Comparison of ENCODE assay signal across 29 mouse cellular contexts in genomic region chr19:55107896-55108295, GRCm38 (mm10). TPM values are rescaled to one million over a fixed set of nuclear protein-coding genes. Genes with fewer than 3 reads are reported as not detected.
DNase-seq lines count a peak whose midpoint lies in the region; ATAC-seq and TF ChIP-seq lines count a peak whose summit lies in the region.
"Had no signal": no experiment of that assay in that cellular context is flagged by ENCODE, and none has a peak within 500 bp of the region (broad histone marks: within the 10 kb centered on the region; RNA-seq: fewer than 3 reads in every experiment).

No protein-coding gene starts in this region.

- TF ChIP-seq POLR2A in kidney, adult 2 months (IDR thresholded peaks at IDR 0.05; ENCODE audit: low read depth, low read length) = no peak

- H3K27me3 ChIP-seq in kidney, adult 2 months (replicated peaks; ENCODE audit: control insufficient read depth, insufficient read depth, low read length) = no peaks in the 10 kb centered on the region
- H3K27me3 ChIP-seq in kidney, embryonic 16.5 days (ENCODE audit: insufficient read depth, low read length) = no peaks in the 10 kb centered on the region
- H3K27me3 ChIP-seq in lung, embryonic 15.5 days = no peaks in the 10 kb centered on the region
- H3K27me3 ChIP-seq: limb, embryonic 15.5 days; midbrain, embryonic 13.5 days; neural tube, embryonic 12.5 days had no signal

- no peak for TF ChIP-seq CTCF in kidney, adult 2 months (conservative IDR thresholded peaks at IDR 0.05; ENCODE audit: insufficient read depth, insufficient read length, low read depth, low read length)

- no peak for ATAC-seq in kidney, embryonic 16.5 days (ENCODE audit: low FRiP score, low TSS enrichment)
- ATAC-seq in lung, embryonic 15.5 days (ENCODE audit: borderline replicate concordance, extremely low read depth, low FRiP score, low TSS enrichment) = peak; percentile 32; the same call in 1 of the 2 replicates
- ATAC-seq: forebrain, embryonic 16.5 days; hindbrain, postnatal 0 days; midbrain, embryonic 13.5 days; Patski had no signal

- no peak overlapping the region for H3K4me2 ChIP-seq in kidney, embryonic 16.5 days (replicated peaks; ENCODE audit: low read depth, low read length)
- no peak overlapping the region for H3K4me2 ChIP-seq in lung, embryonic 15.5 days
- H3K4me2 ChIP-seq: heart, embryonic 13.5 days; limb, embryonic 15.5 days; midbrain, embryonic 13.5 days; neural tube, embryonic 12.5 days had no signal

- DNase-seq in kidney, adult 2 months = peak; percentile 84
- no peak for DNase-seq in lung, postnatal 25 days (ENCODE audit: low spot score)
- peak; percentile 48 for DNase-seq in kidney, postnatal 14 days
- no peak for DNase-seq in gastrocnemius, postnatal 4 days (ENCODE audit: low spot score in 2 of 2)
- DNase-seq in ovary, postnatal 14 days (ENCODE audit: low spot score) = no peak
- DNase-seq: adrenal gland, adult 2 months; B cell, adult 2 months; cerebellum, adult 11 months; cerebellum, adult 9-11 months; gastrocnemius, postnatal 10 days; heart, adult 18-20 months; heart, postnatal 14 days; left cerebral cortex, postnatal 4 days; lung, postnatal 10 days; retina, postnatal 1 day; right cerebral cortex, postnatal 25 days; spleen, adult 18-20 months had no signal

- H3K36me3 ChIP-seq in kidney, adult 2 months (ENCODE audit: control insufficient read depth, insufficient read depth, low read length) = no peaks in the 10 kb centered on the region
- H3K36me3 ChIP-seq in kidney, embryonic 16.5 days (ENCODE audit: insufficient read depth, low read length) = no peaks in the 10 kb centered on the region
- no peaks in the 10 kb centered on the region for H3K36me3 ChIP-seq in lung, embryonic 15.5 days
- H3K36me3 ChIP-seq: forebrain, embryonic 10.5 days; G1E; heart, embryonic 13.5 days; limb, embryonic 15.5 days; midbrain, embryonic 13.5 days; neural tube, embryonic 12.5 days had no signal

- no peak overlapping the region for H3K9ac ChIP-seq in kidney, embryonic 16.5 days (replicated peaks; ENCODE audit: low read length)
- no peak overlapping the region for H3K9ac ChIP-seq in lung, embryonic 15.5 days
- H3K9ac ChIP-seq: heart, embryonic 13.5 days; limb, embryonic 15.5 days; midbrain, embryonic 13.5 days; neural tube, embryonic 12.5 days had no signal

- H3K4me1 ChIP-seq in kidney, adult 2 months (ENCODE audit: control insufficient read depth, insufficient read depth, low read length) = peaks cover 33% of the 10 kb centered on the region
- 0 out of 2 replicates have a peak, but pooled peaks cover 4% of the 10 kb centered on the region for H3K4me1 ChIP-seq in kidney, embryonic 16.5 days (ENCODE audit: insufficient read depth, low read length)
- H3K4me1 ChIP-seq in lung, embryonic 15.5 days = peaks cover 10% of the 10 kb centered on the region
- H3K4me1 ChIP-seq: limb, embryonic 15.5 days; neural tube, embryonic 12.5 days had no signal

- no peaks in the 10 kb centered on the region for H3K9me3 ChIP-seq in kidney, embryonic 16.5 days (ENCODE audit: low read length)
- H3K9me3 ChIP-seq in lung, embryonic 15.5 days = no peaks in the 10 kb centered on the region
- H3K9me3 ChIP-seq: forebrain, embryonic 10.5 days; G1E; heart, embryonic 13.5 days; limb, embryonic 15.5 days; midbrain, embryonic 13.5 days; neural tube, embryonic 12.5 days had no signal

- H3K27ac ChIP-seq in kidney, adult 2 months (ENCODE audit: insufficient read depth, low read depth, low read length) = peak overlapping the region; percentile 43; the same call in 1 of the 2 replicates
- no peak overlapping the region for H3K27ac ChIP-seq in kidney, embryonic 16.5 days (ENCODE audit: low read length)
- no peak overlapping the region for H3K27ac ChIP-seq in lung, embryonic 15.5 days
- H3K27ac ChIP-seq: forebrain, embryonic 10.5 days; heart, embryonic 13.5 days; hindbrain, postnatal 0 days; left cerebral cortex, adult 2 months; limb, embryonic 15.5 days; midbrain, embryonic 13.5 days; neural tube, embryonic 12.5 days had no signal

- H3K4me3 ChIP-seq in kidney, adult 2 months (ENCODE audit: insufficient read depth, low read depth, low read length) = no peak overlapping the region
- H3K4me3 ChIP-seq in kidney, embryonic 16.5 days (ENCODE audit: low read length) = no peak overlapping the region
- no peak overlapping the region for H3K4me3 ChIP-seq in lung, embryonic 15.5 days
- H3K4me3 ChIP-seq: forebrain, embryonic 10.5 days; heart, embryonic 13.5 days; left cerebral cortex, adult 2 months; limb, embryonic 15.5 days; midbrain, embryonic 13.5 days; neural tube, embryonic 12.5 days had no signal

- WGBS in kidney, adult 2 months = 16% methylated on average over 3 of the region's 3 CpGs
- 35% methylated on average over 3 of the region's 3 CpGs for WGBS in kidney, embryonic 16.5 days
- 18% methylated on average over 3 of the region's 3 CpGs for WGBS in lung, embryonic 15.5 days

RNA-seq across cellular contexts. Expression of gene Gpam, which starts 19.1 kb away (rescaled TPM):
- polyA plus RNA-seq in kidney, adult 2 months (2012; rRNA removed) = 56.6 and 60.7 TPM in 2 replicates
- polyA plus RNA-seq in kidney, embryonic 16.5 days (2015; fragmentation: Nextera tagmentation; extraction: Ambion mirVana) = 20.1 and 20.6 TPM in 2 replicates
- 28.7 and 29.2 TPM in 2 replicates for polyA plus RNA-seq in lung, embryonic 15.5 days (2015; fragmentation: Nextera tagmentation; extraction: Ambion mirVana)
- 10 to 100 TPM; 67.6 to 79.1 TPM for total RNA-seq in gastrocnemius, postnatal 4 days (2021)

Comparison
In these comparisons a context has a peak if more than half of its experiments do, and no peak if none do; other contexts are left out.
1. DNase-seq: peak in kidney, adult 2 months (single experiment) and kidney, postnatal 14 days (single experiment); none in lung, postnatal 25 days (single experiment), gastrocnemius, postnatal 4 days (0 of 2) and ovary, postnatal 14 days (single experiment).